Mouse (Mus musculus): ENCODE data around the gene Lrba. TPM values are rescaled to one million over a fixed set of nuclear protein-coding genes. Genes with fewer than 3 reads are reported as not detected.

Lrba gene
- polyA plus RNA-seq, 1 experiment from 2014 or later, result 2.5 TPM

- H3K9ac ChIP-seq (replicated peaks; ENCODE audit: low read depth), result no peak overlapping the region
- no peak for DNase-seq (ENCODE audit: low spot score)
- H3K36me3 ChIP-seq (ENCODE audit: insufficient read depth, low read length), result no peaks in the 10 kb centered on the region
- no peaks in the 10 kb centered on the region for H3K4me1 ChIP-seq (ENCODE audit: insufficient read depth, low read depth, low read length)
- no peak for ATAC-seq
- no peak overlapping the region for H3K4me2 ChIP-seq (replicated peaks; ENCODE audit: low read depth, low read length)
- H3K4me3 ChIP-seq (ENCODE audit: low read depth, low read length), result no peak overlapping the region
- TF ChIP-seq CTCF (IDR thresholded peaks at IDR 0.05) (no peak), EP300 (IDR thresholded peaks at IDR 0.05) (no peak)
- no peaks in the 10 kb centered on the region for H3K27me3 ChIP-seq (replicated peaks; ENCODE audit: insufficient read depth, low read length)
- 59% methylated on average over 1 of the region's 1 CpGs for WGBS
- H3K9me3 ChIP-seq (ENCODE audit: low read length), result no peaks in the 10 kb centered on the region
- H3K27ac ChIP-seq (ENCODE audit: low read length), result no peak overlapping the region
Observed at GRCm38 (mm10) chr3:86711530-86711929, 487.1 kb downstream of the Lrba start.

DNA sequence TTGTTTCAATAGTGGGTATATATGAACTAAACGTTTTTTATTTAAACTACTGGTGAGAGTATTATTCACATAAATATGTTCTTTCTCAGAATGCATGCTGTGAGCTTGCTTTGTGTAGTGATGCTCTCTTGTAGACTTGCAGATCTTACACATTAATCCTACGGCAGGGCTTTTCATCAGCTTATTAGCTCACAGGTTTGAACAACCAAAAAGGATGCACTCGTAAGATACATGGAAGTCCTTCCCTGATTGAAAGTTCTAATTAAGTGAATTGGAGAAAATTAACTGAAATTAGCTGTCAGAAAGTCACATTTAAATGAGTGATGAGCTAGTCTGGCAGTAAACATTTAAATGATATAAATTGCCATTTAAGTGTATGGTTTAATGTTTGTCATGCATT, 488.3 kb downstream of the Lrba start:
- no peaks in the 10 kb centered on the region for H3K9me3 ChIP-seq (ENCODE audit: low read length)
- TF ChIP-seq EP300 (IDR thresholded peaks at IDR 0.05) (no peak), CTCF (IDR thresholded peaks at IDR 0.05) (no peak)
- no peak overlapping the region for H3K9ac ChIP-seq (replicated peaks; ENCODE audit: low read depth)
- H3K27ac ChIP-seq (ENCODE audit: low read length), result no peak overlapping the region
- ATAC-seq, result no peak
- 83% methylated on average over 3 of the region's 3 CpGs for WGBS
- no peaks in the 10 kb centered on the region for H3K4me1 ChIP-seq (ENCODE audit: insufficient read depth, low read depth, low read length)
- H3K4me3 ChIP-seq (ENCODE audit: low read depth, low read length), result no peak overlapping the region
- H3K4me2 ChIP-seq (replicated peaks; ENCODE audit: low read depth, low read length), result no peak overlapping the region
- H3K36me3 ChIP-seq (ENCODE audit: insufficient read depth, low read length), result no peaks in the 10 kb centered on the region
- DNase-seq (ENCODE audit: low spot score), result no peak
- no peaks in the 10 kb centered on the region for H3K27me3 ChIP-seq (replicated peaks; ENCODE audit: insufficient read depth, low read length)

- DNase-seq (ENCODE audit: low spot score), result no peak
- Histone ChIP-seq H3K27ac (ENCODE audit: low read length) (no peak overlapping the region), H3K36me3 (ENCODE audit: insufficient read depth, low read length) (no peaks in the 10 kb centered on the region), H3K4me1 (ENCODE audit: insufficient read depth, low read depth, low read length) (no peaks in the 10 kb centered on the region), H3K4me2 (replicated peaks; ENCODE audit: low read depth, low read length) (no peak overlapping the region), H3K27me3 (replicated peaks; ENCODE audit: insufficient read depth, low read length) (no peaks in the 10 kb centered on the region), H3K9me3 (ENCODE audit: low read length) (no peaks in the 10 kb centered on the region), H3K9ac (replicated peaks; ENCODE audit: low read depth) (no peak overlapping the region), H3K4me3 (ENCODE audit: low read depth, low read length) (no peak overlapping the region)
- ATAC-seq, result no peak
- 33% methylated on average over 2 of the region's 2 CpGs for WGBS
- no peak for TF ChIP-seq CTCF (IDR thresholded peaks at IDR 0.05)
- TF ChIP-seq EP300 (IDR thresholded peaks at IDR 0.05), result no peak
Observed at GRCm38 (mm10) chr3:86714446-86714845, 490.0 kb downstream of the Lrba start.

- DNase-seq (ENCODE audit: low spot score) (no peak), ATAC-seq (no peak)
- Histone ChIP-seq H3K9me3 (ENCODE audit: low read length) (no peaks in the 10 kb centered on the region), H3K27ac (ENCODE audit: low read length) (no peak overlapping the region), H3K27me3 (replicated peaks; ENCODE audit: insufficient read depth, low read length) (no peaks in the 10 kb centered on the region), H3K9ac (replicated peaks; ENCODE audit: low read depth) (no peak overlapping the region), H3K4me1 (ENCODE audit: insufficient read depth, low read depth, low read length) (peaks cover 10% of the 10 kb centered on the region; the same call in 1 of the 2 replicates), H3K36me3 (ENCODE audit: insufficient read depth, low read length) (no peaks in the 10 kb centered on the region), H3K4me3 (ENCODE audit: low read depth, low read length) (no peak overlapping the region), H3K4me2 (replicated peaks; ENCODE audit: low read depth, low read length) (no peak overlapping the region)
- TF ChIP-seq EP300 (IDR thresholded peaks at IDR 0.05) (no peak), CTCF (IDR thresholded peaks at IDR 0.05) (no peak)
- WGBS, result 37% methylated on average over 9 of the region's 9 CpGs
Observed at GRCm38 (mm10) chr3:86723415-86724298, 499.2 kb downstream of the Lrba start.

DNA sequence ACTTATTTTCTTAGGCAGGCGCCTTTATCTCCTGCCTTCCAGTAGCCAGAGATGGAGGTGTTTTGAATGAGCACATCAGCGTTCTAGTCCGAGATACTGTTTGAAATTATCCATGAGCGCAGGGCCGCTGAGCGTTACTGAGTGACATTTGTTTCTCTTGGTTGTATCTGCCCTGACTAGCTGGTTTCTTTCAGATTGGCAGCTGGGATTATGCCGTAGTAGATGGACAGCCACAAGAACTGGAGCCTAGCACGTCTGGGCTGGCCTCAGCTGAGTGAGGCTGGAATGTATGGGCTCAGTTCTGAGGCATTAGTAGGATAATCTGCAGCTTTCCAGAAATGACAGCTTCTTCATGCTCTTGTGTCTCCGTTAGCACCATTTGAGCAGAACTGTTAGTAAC, 500.6 kb downstream of the Lrba start:
- Histone ChIP-seq H3K9me3 (ENCODE audit: low read length) (no peaks in the 10 kb centered on the region), H3K9ac (replicated peaks; ENCODE audit: low read depth) (no peak overlapping the region), H3K4me3 (ENCODE audit: low read depth, low read length) (no peak overlapping the region), H3K4me2 (replicated peaks; ENCODE audit: low read depth, low read length) (no peak overlapping the region), H3K4me1 (ENCODE audit: insufficient read depth, low read depth, low read length) (peaks cover 10% of the 10 kb centered on the region; the same call in 1 of the 2 replicates), H3K27ac (ENCODE audit: low read length) (no peak overlapping the region), H3K36me3 (ENCODE audit: insufficient read depth, low read length) (no peaks in the 10 kb centered on the region), H3K27me3 (replicated peaks; ENCODE audit: insufficient read depth, low read length) (no peaks in the 10 kb centered on the region)
- DNase-seq (ENCODE audit: low spot score) (no peak), ATAC-seq (no peak)
- WGBS, result 19% methylated on average over 9 of the region's 9 CpGs
- TF ChIP-seq CTCF (IDR thresholded peaks at IDR 0.05) (no peak), EP300 (IDR thresholded peaks at IDR 0.05) (no peak)

- Histone ChIP-seq H3K4me1 (ENCODE audit: insufficient read depth, low read depth, low read length) (no peaks in the 10 kb centered on the region), H3K4me2 (replicated peaks; ENCODE audit: low read depth, low read length) (no peak overlapping the region), H3K27ac (ENCODE audit: low read length) (no peak overlapping the region), H3K4me3 (ENCODE audit: low read depth, low read length) (no peak overlapping the region), H3K9me3 (ENCODE audit: low read length) (no peaks in the 10 kb centered on the region), H3K36me3 (ENCODE audit: insufficient read depth, low read length) (no peaks in the 10 kb centered on the region), H3K27me3 (replicated peaks; ENCODE audit: insufficient read depth, low read length) (no peaks in the 10 kb centered on the region), H3K9ac (replicated peaks; ENCODE audit: low read depth) (no peak overlapping the region)
- no peak for ATAC-seq
- TF ChIP-seq EP300 (IDR thresholded peaks at IDR 0.05), result no peak
- TF ChIP-seq CTCF (IDR thresholded peaks at IDR 0.05), result no peak
- DNase-seq (ENCODE audit: low spot score), result no peak
- WGBS, result 75% methylated on average over 3 of the region's 3 CpGs
Observed at GRCm38 (mm10) chr3:86738831-86739230, 514.4 kb downstream of the Lrba start.
